Mouse (Mus musculus) myocyte (in vitro differentiated cells): ENCODE data around the gene Eid3. TPM values are rescaled to one million over a fixed set of nuclear protein-coding genes. Genes with fewer than 3 reads are reported as not detected.

Experiments used
- H3K27me3 ChIP-seq: one replicate; pipeline ENCODE4 v1.6.1; 2011; ENCODE audit not compliant: control insufficient read depth, insufficient read depth, insufficient read length
- H3K36me3 ChIP-seq: one replicate; pipeline ENCODE4 v1.6.1; 2011; ENCODE audit not compliant: control insufficient read depth, insufficient read depth
- H3K4me2 ChIP-seq: one replicate; pipeline ENCODE4 v1.6.1; 2011; ENCODE audit warnings: low read depth, control low read depth
- H3K4me3 ChIP-seq: one replicate; pipeline ENCODE4 v1.5.1; 2011; ENCODE audit warnings: mild to moderate bottlenecking, control low read depth, moderate library complexity
- H3K79me2 ChIP-seq: one replicate; pipeline ENCODE4 v1.6.1; 2011; ENCODE audit not compliant: control insufficient read depth, insufficient read depth
- H3ac ChIP-seq: one replicate; pipeline ENCODE4 v1.6.1; 2011; ENCODE audit not compliant: control insufficient read depth, insufficient read length
- CEBPB ChIP-seq: IDR thresholded peaks from 2 replicates; pipeline ENCODE4 v1.6.1; 2011; ENCODE audit warnings: mild to moderate bottlenecking, moderate library complexity; ENCODE audit not compliant: poor library complexity, insufficient read depth, severe bottlenecking
- E2F4 ChIP-seq: IDR thresholded peaks from one replicate; pipeline ENCODE4 v1.6.1; 2011; ENCODE audit warnings: mild to moderate bottlenecking, control low read depth, moderate library complexity; ENCODE audit not compliant: insufficient read depth
- MAX ChIP-seq: IDR thresholded peaks from one replicate; pipeline ENCODE4 v1.6.1; 2011; ENCODE audit warnings: low read depth, mild to moderate bottlenecking, control low read depth
- MYOD1 ChIP-seq, 3 experiments: IDR thresholded peaks; one replicate each; pipeline ENCODE4 v1.6.1; 2011; ENCODE audit warnings: control low read depth in 2 of 3, low read depth in 2 of 3, mild to moderate bottlenecking in 2 of 3, moderate library complexity in 1 of 3; ENCODE audit not compliant: insufficient read length in 2 of 3, control insufficient read depth in 1 of 3
- MYOG ChIP-seq, 3 experiments: IDR thresholded peaks; one replicate each; pipeline ENCODE4 v1.6.1; 2011; ENCODE audit warnings: control low read depth in 2 of 3, low read depth in 2 of 3, mild to moderate bottlenecking in 2 of 3; ENCODE audit not compliant: insufficient read length in 2 of 3, control insufficient read depth in 1 of 3, insufficient read depth in 1 of 3
- POLR2A ChIP-seq: IDR thresholded peaks from one replicate; pipeline ENCODE4 v1.6.1; 2011; ENCODE audit warnings: low read depth, mild to moderate bottlenecking, control low read depth, moderate library complexity; ENCODE audit not compliant: insufficient read length
- POLR2AphosphoS2 ChIP-seq: IDR thresholded peaks from one replicate; pipeline ENCODE4 v1.6.1; 2011; ENCODE audit warnings: low read depth, control low read depth; ENCODE audit not compliant: insufficient read length
- REST ChIP-seq: IDR thresholded peaks from one replicate; pipeline ENCODE4 v1.6.1; 2011; ENCODE audit warnings: mild to moderate bottlenecking, control low read depth, moderate library complexity; ENCODE audit not compliant: insufficient read depth, insufficient read length
- SRF ChIP-seq: IDR thresholded peaks from one replicate; pipeline ENCODE4 v1.6.1; 2011; ENCODE audit warnings: low read depth; ENCODE audit not compliant: control insufficient read depth, insufficient read length
- TCF12 ChIP-seq: IDR thresholded peaks from one replicate; pipeline ENCODE4 v1.6.1; 2011; ENCODE audit warnings: mild to moderate bottlenecking, control low read depth; ENCODE audit not compliant: poor library complexity, insufficient read depth, severe bottlenecking
- TCF3 ChIP-seq: IDR thresholded peaks from one replicate; pipeline ENCODE4 v1.6.1; 2011; ENCODE audit warnings: low read depth, control low read depth; ENCODE audit not compliant: insufficient read length
- USF1 ChIP-seq: IDR thresholded peaks from one replicate; pipeline ENCODE4 v1.6.1; 2011; ENCODE audit warnings: low read depth, mild to moderate bottlenecking, control low read depth, moderate library complexity
- polyA plus RNA-seq: library from polyadenylated mRNA; unstranded; fragments of >200 nt; fragmentation: generic; extraction: Trizol; gene quantifications from one replicate; pipeline ENCODE4 v1.2.1, GENCODE M21; 2012; ENCODE audit warnings: missing spikeins

Eid3 gene
- polyA plus RNA-seq, 1 experiment: 0.43 TPM

DNA sequence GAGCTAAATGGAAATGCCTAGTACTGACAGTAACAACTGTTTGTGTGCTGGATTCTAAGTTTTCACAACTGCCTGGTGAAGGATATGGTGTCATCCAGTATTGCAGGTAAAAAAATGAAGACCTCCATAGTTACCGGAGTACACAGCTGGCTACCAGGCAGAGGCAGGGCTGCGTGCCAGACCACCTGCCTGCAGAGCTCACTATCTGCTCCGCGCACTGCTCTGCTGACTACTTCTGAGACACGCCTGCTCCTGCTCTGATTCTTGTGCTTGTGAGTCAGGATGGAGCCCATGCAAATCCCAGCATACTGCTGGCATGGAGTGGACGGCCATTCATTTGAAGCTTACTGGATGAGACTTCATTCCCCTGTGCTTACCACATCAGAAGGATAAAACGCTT, 2.6 kb upstream of the Eid3 start:
- H3K36me3 ChIP-seq: peaks cover 13% of the 10 kb centered on the region
- no peaks in the 10 kb centered on the region for H3K27me3 ChIP-seq
- H3K4me2 ChIP-seq: peak overlapping the region; percentile 95
- H3ac ChIP-seq: no peak overlapping the region
- H3K79me2 ChIP-seq: peaks cover 90% of the 10 kb centered on the region
- H3K4me3 ChIP-seq: no peak overlapping the region
- TF ChIP-seq TCF12 (no peak), E2F4 (no peak), USF1 (no peak), MYOG (IDR thresholded peaks at IDR 0.05; ENCODE audit: control insufficient read depth in 1 of 3, insufficient read depth in 1 of 3, insufficient read length in 2 of 3, low read depth in 2 of 3) (peak in 1 of 3 experiments; percentile 55), MYOD1 (IDR thresholded peaks at IDR 0.05; ENCODE audit: control insufficient read depth in 1 of 3, insufficient read length in 2 of 3, low read depth in 2 of 3) (peak in 2 of 3 experiments; percentile 80 to 86), CEBPB (no peak), MAX (no peak), POLR2A (no peak), SRF (no peak), POLR2AphosphoS2 (no peak), TCF3 (no peak), REST (no peak)

- no peak for TF ChIP-seq SRF
- no peak for TF ChIP-seq MYOG (IDR thresholded peaks at IDR 0.05; ENCODE audit: control insufficient read depth in 1 of 3, insufficient read depth in 1 of 3, insufficient read length in 2 of 3, low read depth in 2 of 3)
- TF ChIP-seq POLR2AphosphoS2: peak; percentile 51
- Histone ChIP-seq H3K4me2 (no peak overlapping the region), H3ac (no peak overlapping the region), H3K27me3 (no peaks in the 10 kb centered on the region), H3K4me3 (no peak overlapping the region), H3K36me3 (peaks cover 16% of the 10 kb centered on the region), H3K79me2 (peaks cover 99% of the 10 kb centered on the region)
Measured at GRCm38 (mm10) chr10:82866832-82867231, 406 bp downstream of the Eid3 start.

DNA sequence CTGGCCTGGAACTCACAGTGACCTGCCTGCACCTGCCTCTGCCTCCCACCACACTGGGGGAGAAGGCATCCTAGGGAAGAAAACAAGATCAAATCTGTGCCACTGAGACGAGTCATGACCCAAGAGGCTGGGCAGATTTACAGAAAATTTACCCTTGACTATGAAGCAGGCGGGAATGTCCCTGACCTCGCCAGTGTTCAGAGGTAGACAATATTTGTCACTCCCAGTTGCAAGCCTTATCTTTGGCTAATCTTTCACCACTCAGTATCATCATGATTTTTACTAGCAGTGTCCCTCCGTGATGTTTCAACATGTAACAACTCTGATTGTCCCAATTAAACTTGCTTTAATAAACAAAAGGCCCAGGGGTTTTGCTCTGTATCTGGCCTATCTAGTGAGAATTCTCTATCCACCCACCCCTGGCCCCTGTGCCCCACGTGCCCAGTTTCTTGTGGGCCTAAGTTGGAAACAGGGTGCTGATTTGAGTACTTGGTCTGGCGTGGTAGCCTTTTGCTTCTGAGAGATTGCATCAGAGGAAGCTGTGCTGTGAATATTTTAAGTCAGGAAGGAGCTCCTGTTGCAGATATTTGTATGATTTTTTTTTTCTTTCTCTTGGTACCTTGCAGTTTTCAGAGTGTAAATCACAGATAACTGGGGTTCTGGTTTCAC, 2.1 kb downstream of the Eid3 start:
- TF ChIP-seq SRF (no peak), POLR2AphosphoS2 (no peak), POLR2A (no peak), TCF12 (no peak), REST (no peak), MYOD1 (IDR thresholded peaks at IDR 0.05; ENCODE audit: control insufficient read depth in 1 of 3, insufficient read length in 2 of 3, low read depth in 2 of 3) (no peak), CEBPB (no peak)
- no peaks in the 10 kb centered on the region for H3K27me3 ChIP-seq
- peaks cover 100% of the 10 kb centered on the region for H3K79me2 ChIP-seq
- H3K4me3 ChIP-seq: no peak overlapping the region
- H3K4me2 ChIP-seq: no peak overlapping the region
- H3K36me3 ChIP-seq: peaks cover 21% of the 10 kb centered on the region
- H3ac ChIP-seq: no peak overlapping the region

DNA sequence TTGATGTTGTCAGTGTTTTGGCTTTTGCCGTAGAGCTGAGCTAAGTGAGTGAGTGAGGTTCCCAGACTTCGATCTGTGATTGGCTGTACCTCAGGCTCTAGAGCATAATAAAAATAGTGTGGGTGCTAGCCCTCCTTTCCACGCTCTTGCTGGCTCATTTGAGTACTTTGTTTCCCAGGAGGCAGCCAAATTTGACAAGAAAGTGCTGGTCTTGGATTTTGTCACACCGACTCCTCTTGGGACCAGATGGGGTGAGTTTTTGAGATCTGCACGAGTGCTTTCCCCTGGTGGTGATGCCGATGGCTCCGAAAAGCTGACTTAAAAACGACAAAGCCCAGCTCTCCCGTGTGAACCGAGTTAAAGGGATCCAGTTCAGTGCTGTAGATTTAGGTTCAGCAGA, 9.0 kb downstream of the Eid3 start:
- H3K79me2 ChIP-seq: peaks cover 39% of the 10 kb centered on the region
- H3K27me3 ChIP-seq: no peaks in the 10 kb centered on the region
- H3K4me2 ChIP-seq: no peak overlapping the region
- H3ac ChIP-seq: no peak overlapping the region
- TF ChIP-seq TCF12 (no peak), USF1 (no peak), SRF (no peak), REST (no peak), MYOG (IDR thresholded peaks at IDR 0.05; ENCODE audit: control insufficient read depth in 1 of 3, insufficient read depth in 1 of 3, insufficient read length in 2 of 3, low read depth in 2 of 3) (no peak), MYOD1 (IDR thresholded peaks at IDR 0.05; ENCODE audit: control insufficient read depth in 1 of 3, insufficient read length in 2 of 3, low read depth in 2 of 3) (no peak), MAX (no peak), E2F4 (no peak), CEBPB (no peak), POLR2A (no peak), POLR2AphosphoS2 (no peak), TCF3 (no peak)
- H3K4me3 ChIP-seq: no peak overlapping the region
- peaks cover 55% of the 10 kb centered on the region for H3K36me3 ChIP-seq

- no peak overlapping the region for H3K4me2 ChIP-seq
- TF ChIP-seq MYOG (IDR thresholded peaks at IDR 0.05; ENCODE audit: control insufficient read depth in 1 of 3, insufficient read depth in 1 of 3, insufficient read length in 2 of 3, low read depth in 2 of 3) (no peak), E2F4 (no peak), CEBPB (no peak), POLR2A (no peak), MAX (no peak), TCF12 (no peak), MYOD1 (IDR thresholded peaks at IDR 0.05; ENCODE audit: control insufficient read depth in 1 of 3, insufficient read length in 2 of 3, low read depth in 2 of 3) (no peak)
- peaks cover 32% of the 10 kb centered on the region for H3K79me2 ChIP-seq
- H3K36me3 ChIP-seq: peaks cover 61% of the 10 kb centered on the region
- H3K4me3 ChIP-seq: no peak overlapping the region
- H3ac ChIP-seq: no peak overlapping the region
- H3K27me3 ChIP-seq: no peaks in the 10 kb centered on the region
Measured at GRCm38 (mm10) chr10:82876076-82876796, 9.8 kb downstream of the Eid3 start.
